Mouse (Mus musculus) liver, postnatal 0 days (tissue): ENCODE results near the gene Vps37c. TPM values are rescaled to one million over a fixed set of nuclear protein-coding genes. Genes with fewer than 3 reads are reported as not detected.

Experiments used
- ATAC-seq: fragments of 200-750 bp; cut with Nextera tagmentation; 2 replicates; pipeline ENCODE4 v1.8.0; 2017; ENCODE audit warnings: mild to moderate bottlenecking, moderate library complexity
- DNase-seq: peaks from one replicate; pipeline ENCODE4 v3.0.0-alpha.2; 2016
- H3K27ac ChIP-seq: fragments of 300-500 bp; sonication (generic); 2 replicates; pipeline ENCODE4 v1.5.1; 2014; ENCODE audit warnings: antibody characterized with exemption, moderate library complexity, mild to moderate bottlenecking, low read depth
- H3K27me3 ChIP-seq: fragments of 300-500 bp; sonication (generic); 2 replicates; pipeline ENCODE4 v1.6.1; 2014; ENCODE audit warnings: low read length, control low read depth, mixed read lengths; ENCODE audit not compliant: insufficient read depth
- H3K36me3 ChIP-seq: fragments of 300-500 bp; sonication (generic); replicated peaks from 2 replicates; pipeline ENCODE4 v1.6.1; 2014; ENCODE audit warnings: mild to moderate bottlenecking, control low read depth, low read length, moderate library complexity, mixed read lengths; ENCODE audit not compliant: insufficient read depth
- H3K4me1 ChIP-seq: fragments of 300-500 bp; sonication (generic); 2 replicates; pipeline ENCODE4 v1.6.1; 2014; ENCODE audit warnings: antibody characterized with exemption, mild to moderate bottlenecking, control low read depth; ENCODE audit not compliant: insufficient read depth
- H3K4me2 ChIP-seq: fragments of 300-500 bp; sonication (generic); 2 replicates; pipeline ENCODE4 v1.6.1; 2014; ENCODE audit warnings: low read depth, mild to moderate bottlenecking, low read length, moderate library complexity, mixed read lengths
- H3K4me3 ChIP-seq: fragments of 300-500 bp; sonication (generic); 2 replicates; pipeline ENCODE4 v1.5.1; 2014; ENCODE audit warnings: low read depth, low read length
- H3K9ac ChIP-seq: fragments of 300-500 bp; sonication (generic); replicated peaks from 2 replicates; pipeline ENCODE4 v1.6.1; 2014; ENCODE audit warnings: mild to moderate bottlenecking, moderate library complexity
- H3K9me3 ChIP-seq: fragments of 300-500 bp; sonication (generic); 2 replicates; pipeline ENCODE4 v1.6.1; 2016; ENCODE audit warnings: mild to moderate bottlenecking, control low read depth, low read length, mixed read lengths
- CTCF ChIP-seq: sonication (generic); IDR thresholded peaks from 2 replicates; pipeline ENCODE4 v1.5.1; 2016; ENCODE audit warnings: antibody characterized with exemption, low read depth
- EP300 ChIP-seq: IDR thresholded peaks from 2 replicates; pipeline ENCODE4 v1.6.1; 2016; ENCODE audit warnings: antibody characterized with exemption, low read depth, mild to moderate bottlenecking
- WGBS: fragments of 180-500 bp; shearing (Covaris S2); extraction: QIAGEN DNeasy Blood & Tissue Kit; methylation state at CpG from one replicate; pipeline ENCODE4 v1.1.7; 2014; ENCODE audit not compliant: insufficient replicate concordance; 5-methylcytosine and 5-hydroxymethylcytosine counted together
- polyA plus RNA-seq: library from polyadenylated mRNA; unstranded; fragments of >200 nt; fragmentation: Nextera tagmentation; extraction: Ambion mirVana; gene quantifications from 2 replicates; pipeline ENCODE4 v1.2.1, GENCODE M21; 2015

Vps37c gene
- polyA plus RNA-seq, 1 experiment from 2014 or later, result 9.4 TPM

GRCm38 (mm10) chr19:10762468-10762867 is 73.9 kb downstream of the Vps37c start:
- Histone ChIP-seq H3K9ac (no peak overlapping the region), H3K9me3 (no peaks in the 10 kb centered on the region), H3K36me3 (no peaks in the 10 kb centered on the region), H3K4me1 (peaks cover 4% of the 10 kb centered on the region; the same call in 1 of the 2 replicates), H3K4me3 (no peak overlapping the region), H3K4me2 (no peak overlapping the region), H3K27me3 (no peaks in the 10 kb centered on the region), H3K27ac (no peak overlapping the region)
- DNase-seq (no peak), ATAC-seq (no peak)
- no peak for TF ChIP-seq EP300
- TF ChIP-seq CTCF, result no peak
- 60% methylated on average over 6 of the region's 6 CpGs for WGBS

GRCm38 (mm10) chr19:10763381-10764031 is 75.0 kb downstream of the Vps37c start:
- no peak for ATAC-seq
- H3K27ac ChIP-seq, result no peak overlapping the region
- 66% methylated on average over 21 of the region's 21 CpGs for WGBS

More at GRCm38 (mm10) chr19:10763381-10764031, 75.0 kb downstream of the Vps37c start:
- H3K9ac ChIP-seq, result no peak overlapping the region
- H3K4me1 ChIP-seq, result peaks cover 4% of the 10 kb centered on the region; the same call in 1 of the 2 replicates
- H3K4me2 ChIP-seq, result no peak overlapping the region
- H3K9me3 ChIP-seq, result no peaks in the 10 kb centered on the region
- H3K36me3 ChIP-seq, result no peaks in the 10 kb centered on the region
- H3K27me3 ChIP-seq, result no peaks in the 10 kb centered on the region
- TF ChIP-seq EP300 (no peak), CTCF (no peak)
- no peak for DNase-seq
- no peak overlapping the region for H3K4me3 ChIP-seq

Other genes with a start within 250 kb of the Vps37c start
- 0.05 TPM in 1 of 2 replicates, not detected in the other for gene Lrrc10b, start 231.3 kb upstream of the Vps37c start, polyA plus RNA-seq
- 0.11 and 0.15 TPM in 2 replicates for gene Ppp1r32, start 205.8 kb upstream of the Vps37c start, polyA plus RNA-seq
- 8.5 and 9.1 TPM in 2 replicates for gene Cpsf7, start 163.5 kb upstream of the Vps37c start, polyA plus RNA-seq
- gene Sdhaf2, start 162.6 kb upstream of the Vps37c start, polyA plus RNA-seq, result 23.6 and 25.4 TPM in 2 replicates
- gene Tmem216, start 132.5 kb upstream of the Vps37c start, polyA plus RNA-seq, result 11.7 and 13.0 TPM in 2 replicates
- 18.5 and 19.0 TPM in 2 replicates for gene Cyb561a3, start 111.6 kb upstream of the Vps37c start, polyA plus RNA-seq
- gene Tmem138, start 111.4 kb upstream of the Vps37c start, polyA plus RNA-seq, result 8.2 and 8.4 TPM in 2 replicates
- gene Ddb1, start 83.4 kb upstream of the Vps37c start, polyA plus RNA-seq, result 68.7 and 81.3 TPM in 2 replicates
- 82.1 and 133 TPM in 2 replicates for gene Tkfc, start 83.1 kb upstream of the Vps37c start, polyA plus RNA-seq
- gene Vwce, start 54.5 kb upstream of the Vps37c start, polyA plus RNA-seq, result 18.2 and 19.9 TPM in 2 replicates
- 0.07 TPM in 1 of 2 replicates, not detected in the other for gene Pga5, start 10.7 kb upstream of the Vps37c start, polyA plus RNA-seq
- gene Cd5, start 50.3 kb downstream of the Vps37c start, polyA plus RNA-seq, result 0.16 and 0.17 TPM in 2 replicates
- 0.11 TPM in 1 of 2 replicates, not detected in the other for gene Cd6, start 141.3 kb downstream of the Vps37c start, polyA plus RNA-seq
- 4.2 and 4.4 TPM in 2 replicates for gene Slc15a3, start 151.0 kb downstream of the Vps37c start, polyA plus RNA-seq
- 2.0 and 2.1 TPM in 2 replicates for gene Tmem132a, start 181.2 kb downstream of the Vps37c start, polyA plus RNA-seq
- gene Tmem109, start 193.3 kb downstream of the Vps37c start, polyA plus RNA-seq, result 12.8 and 13.2 TPM in 2 replicates
- gene Prpf19, start 206.5 kb downstream of the Vps37c start, polyA plus RNA-seq, result 10.2 and 12.7 TPM in 2 replicates
- not detected in 2 replicates for gene Zp1, start 231.9 kb downstream of the Vps37c start, polyA plus RNA-seq
- gene Ptgdr2, start 248.4 kb downstream of the Vps37c start, polyA plus RNA-seq, result not detected in 2 replicates